12 mouse cellular contexts compared by ENCODE assay signal in genomic region chr11:60268563-60268962, GRCm38 (mm10). TPM values are rescaled to one million over a fixed set of nuclear protein-coding genes. Genes with fewer than 3 reads are reported as not detected.
DNase-seq lines count a peak whose midpoint lies in the region; ATAC-seq and TF ChIP-seq lines count a peak whose summit lies in the region.
"Had no signal": no experiment of that assay in that cellular context is flagged by ENCODE, and none has a peak within 500 bp of the region (broad histone marks: within the 10 kb centered on the region; RNA-seq: fewer than 3 reads in every experiment).

No protein-coding gene starts in this region.

- H3K36me3 ChIP-seq in embryonic facial prominence, embryonic 10.5 days (replicated peaks), result peaks cover 4% of the 10 kb centered on the region; the same call in 1 of the 2 replicates
- peaks cover 12% of the 10 kb centered on the region; the same call in 1 of the 2 replicates for H3K36me3 ChIP-seq in liver, embryonic 12.5 days

- H3K4me2 ChIP-seq in liver, embryonic 12.5 days, result no peak overlapping the region
- H3K4me2 ChIP-seq: hindbrain, embryonic 12.5 days; midbrain, embryonic 13.5 days had no signal

- no peak for DNase-seq in layer of hippocampus, adult 2 months (ENCODE audit: low spot score in 2 of 2)
- no peak for DNase-seq in layer of hippocampus, adult 8-10 months (ENCODE audit: low spot score in 2 of 2)
- DNase-seq in embryonic facial prominence, embryonic 10.5 days (ENCODE audit: low spot score), result no peak
- no peak for DNase-seq in B cell, adult 2 months
- DNase-seq: adrenal gland, postnatal 36 days; gastrocnemius, postnatal 25 days had no signal

- H3K27me3 ChIP-seq in embryonic facial prominence, embryonic 10.5 days (replicated peaks; ENCODE audit: low read depth, poor library complexity, severe bottlenecking), result no peaks in the 10 kb centered on the region
- H3K27me3 ChIP-seq in liver, embryonic 12.5 days (replicated peaks), result no peaks in the 10 kb centered on the region
- H3K27me3 ChIP-seq: hindbrain, embryonic 12.5 days; midbrain, embryonic 13.5 days had no signal

- peaks cover 19% of the 10 kb centered on the region for H3K4me1 ChIP-seq in embryonic facial prominence, embryonic 10.5 days
- peaks cover 21% of the 10 kb centered on the region for H3K4me1 ChIP-seq in liver, embryonic 12.5 days

- H3K27ac ChIP-seq in layer of hippocampus, adult 2 months, result 0 out of 2 replicates have a peak overlapping the region, but pooled peaks have one; percentile 32
- 0 out of 2 replicates have a peak overlapping the region, but pooled peaks have one; percentile 30 for H3K27ac ChIP-seq in embryonic facial prominence, embryonic 10.5 days (replicated peaks)
- H3K27ac ChIP-seq in liver, embryonic 12.5 days, result peak overlapping the region; percentile 62
- H3K27ac ChIP-seq: hindbrain, embryonic 12.5 days; midbrain, embryonic 13.5 days had no signal

- no peaks in the 10 kb centered on the region for H3K9me3 ChIP-seq in embryonic facial prominence, embryonic 10.5 days
- no peaks in the 10 kb centered on the region for H3K9me3 ChIP-seq in liver, embryonic 12.5 days (replicated peaks)
- H3K9me3 ChIP-seq: hindbrain, embryonic 12.5 days; midbrain, embryonic 13.5 days had no signal

- 52% methylated on average over 3 of the region's 3 CpGs for WGBS in embryonic facial prominence, embryonic 10.5 days
- 24% methylated on average over 3 of the region's 3 CpGs for WGBS in liver, embryonic 12.5 days (ENCODE audit: insufficient replicate concordance)

- no peak overlapping the region for H3K9ac ChIP-seq in liver, embryonic 12.5 days
- H3K9ac ChIP-seq: hindbrain, embryonic 12.5 days; midbrain, embryonic 13.5 days had no signal

- peak; percentile 76 to 89 for ATAC-seq in hematopoietic stem cell, adult 5-6 weeks (replicated peaks in 1 of 2; ENCODE audit: insufficient read depth in 1 of 2, low FRiP score in 2 of 2, low TSS enrichment in 1 of 2, low read depth in 1 of 2, poor library complexity in 2 of 2, severe bottlenecking in 2 of 2)
- peak; percentile 38; the same call in 1 of the 2 replicates for ATAC-seq in liver, embryonic 12.5 days
- ATAC-seq in inflammation-experienced regulatory T-cells, adult 6 months, result no peak
- ATAC-seq: midbrain, embryonic 13.5 days had no signal

- H3K4me3 ChIP-seq in layer of hippocampus, adult 2 months, result no peak overlapping the region
- H3K4me3 ChIP-seq in embryonic facial prominence, embryonic 10.5 days, result no peak overlapping the region
- no peak overlapping the region for H3K4me3 ChIP-seq in liver, embryonic 12.5 days
- H3K4me3 ChIP-seq: erythroblast, embryonic 14.5 days; hindbrain, embryonic 12.5 days; midbrain, embryonic 13.5 days had no signal

- no peak for TF ChIP-seq CTCF in layer of hippocampus, adult 2 months (conservative IDR thresholded peaks at IDR 0.05)

RNA-seq across cellular contexts. Expression of gene Srebf1, which starts 46.2 kb away (rescaled TPM):
- total RNA-seq in layer of hippocampus, adult 2 months (2021), result 10 to 100 TPM; 64.2 to 70.8 TPM
- 100 to 1,000 TPM in 2 of 4 experiments, 10 to 100 TPM in 2; 84.3 to 119 (median 101) TPM for total RNA-seq in layer of hippocampus, adult 8-10 months (2022)
- polyA plus RNA-seq in embryonic facial prominence, embryonic 10.5 days (2016; fragmentation: Nextera tagmentation; extraction: Ambion mirVana), result 50.9 and 52.1 TPM in 2 replicates
- total RNA-seq in hematopoietic stem cell, adult 5-6 weeks (2017), result 59.3 and 63.0 TPM in 2 replicates
- 45.7 and 50.9 TPM in 2 replicates for polyA plus RNA-seq in liver, embryonic 12.5 days (2016; fragmentation: Nextera tagmentation; extraction: Ambion mirVana)
- 10 to 100 TPM; 21.7 to 26.7 (median 24.3) TPM for polyA plus RNA-seq in inflammation-experienced regulatory T-cells, adult 6 months (2017; shearing (Covaris generic))
